In the genomic region with DNA sequence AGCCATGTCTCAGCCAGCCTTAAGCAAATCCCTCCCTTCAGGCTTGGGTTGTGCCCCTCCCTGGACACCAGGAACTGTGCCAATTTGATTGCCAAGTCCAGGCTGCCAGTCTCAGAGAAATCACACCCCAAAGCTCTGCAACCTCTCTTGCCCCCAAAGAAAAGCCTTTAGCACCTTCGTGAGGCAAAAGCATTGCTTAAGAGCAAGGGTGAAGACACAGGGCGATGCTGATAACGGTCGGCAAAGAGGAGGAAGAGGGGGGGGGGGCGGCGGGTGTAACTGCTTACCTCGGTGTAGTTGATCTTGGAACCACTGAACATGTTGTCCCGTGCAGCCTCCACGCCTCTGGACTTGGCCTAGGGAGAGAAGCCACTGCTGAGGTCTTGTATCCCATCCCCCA, we compare ENCODE assay signal across 9 mouse cellular contexts. TPM values are rescaled to one million over a fixed set of nuclear protein-coding genes. Genes with fewer than 3 reads are reported as not detected.
DNase-seq lines count a peak whose midpoint lies in the region; ATAC-seq and TF ChIP-seq lines count a peak whose summit lies in the region.
"Had no signal": no experiment of that assay in that cellular context is flagged by ENCODE, and none has a peak within 500 bp of the region (broad histone marks: within the 10 kb centered on the region; RNA-seq: fewer than 3 reads in every experiment).

No protein-coding gene starts in this region.

- DNase-seq in 3T3-L1 (ENCODE audit: low read depth, low spot score) = peak; percentile 60
- no peak for DNase-seq in spleen, postnatal 36 days (ENCODE audit: low spot score in 2 of 2)
- no peak for DNase-seq in embryo, embryonic 10 days (ENCODE audit: low spot score)
- DNase-seq in layer of hippocampus, adult 18-20 months (ENCODE audit: low spot score in 2 of 2) = no peak

- TF ChIP-seq CTCF in C2C12 (IDR thresholded peaks at IDR 0.05; ENCODE audit: control insufficient read depth, insufficient read depth, insufficient read length) = no peak

- no peak overlapping the region for H3K9ac ChIP-seq in embryonic facial prominence, embryonic 15.5 days
- no peak overlapping the region for H3K9ac ChIP-seq in intestine, embryonic 15.5 days

- H3K4me1 ChIP-seq in embryonic facial prominence, embryonic 15.5 days = peaks cover 38% of the 10 kb centered on the region
- H3K4me1 ChIP-seq in intestine, embryonic 15.5 days (replicated peaks) = peaks cover 34% of the 10 kb centered on the region

- H3K27ac ChIP-seq in embryonic facial prominence, embryonic 15.5 days (replicated peaks) = no peak overlapping the region
- no peak overlapping the region for H3K27ac ChIP-seq in intestine, embryonic 15.5 days

- H3K36me3 ChIP-seq in C2C12 (ENCODE audit: control insufficient read depth, insufficient read depth) = peaks cover 51% of the 10 kb centered on the region
- peaks cover 43% of the 10 kb centered on the region for H3K36me3 ChIP-seq in embryonic facial prominence, embryonic 15.5 days
- peaks cover 18% of the 10 kb centered on the region; the same call in 1 of the 2 replicates for H3K36me3 ChIP-seq in intestine, embryonic 15.5 days

- ATAC-seq in embryonic facial prominence, embryonic 15.5 days (ENCODE audit: insufficient number of reproducible peaks, low FRiP score, low TSS enrichment, low read depth) = no peak
- ATAC-seq in intestine, embryonic 15.5 days = no peak
- ATAC-seq in megakaryocyte progenitor cell, adult 5-6 weeks (replicated peaks; ENCODE audit: poor library complexity) = peak; percentile 26

- H3K79me2 ChIP-seq in C2C12 (ENCODE audit: control insufficient read depth, insufficient read depth) = peaks cover 63% of the 10 kb centered on the region

- peaks cover 34% of the 10 kb centered on the region for H3K79me3 ChIP-seq in C2C12 (ENCODE audit: low read depth)

- 40% methylated on average over 9 of the region's 9 CpGs for WGBS in embryonic facial prominence, embryonic 15.5 days
- WGBS in intestine, embryonic 15.5 days = 47% methylated on average over 9 of the region's 9 CpGs

- H3ac ChIP-seq in C2C12 (ENCODE audit: control insufficient read depth, insufficient read length, low read depth) = peak overlapping the region; percentile 41

- H3K4me2 ChIP-seq in embryonic facial prominence, embryonic 15.5 days (replicated peaks) = peak overlapping the region; percentile 80
- H3K4me2 ChIP-seq in intestine, embryonic 15.5 days (replicated peaks) = peak overlapping the region; percentile 79

- no peaks in the 10 kb centered on the region for H3K27me3 ChIP-seq in C2C12 (ENCODE audit: control insufficient read depth, insufficient read depth, insufficient read length)
- H3K27me3 ChIP-seq in embryonic facial prominence, embryonic 15.5 days = no peaks in the 10 kb centered on the region
- H3K27me3 ChIP-seq in intestine, embryonic 15.5 days (replicated peaks) = no peaks in the 10 kb centered on the region

- peak overlapping the region; percentile 50 for H3K4me3 ChIP-seq in C2C12 (ENCODE audit: insufficient read depth, poor library complexity, severe bottlenecking)
- H3K4me3 ChIP-seq in embryonic facial prominence, embryonic 15.5 days (replicated peaks) = peak overlapping the region; percentile 77
- peak overlapping the region; percentile 77 for H3K4me3 ChIP-seq in intestine, embryonic 15.5 days (replicated peaks)

- no peaks in the 10 kb centered on the region for H3K9me3 ChIP-seq in embryonic facial prominence, embryonic 15.5 days (replicated peaks)
- no peaks in the 10 kb centered on the region for H3K9me3 ChIP-seq in intestine, embryonic 15.5 days

TF ChIP-seq in C2C12, 6 proteins besides CTCF, POLR2A, EP300 and RAD21:
- no peak for TF ChIP-seq MYOG (IDR thresholded peaks at IDR 0.05; ENCODE audit: control insufficient read depth, extremely low read depth, insufficient read length)
- no peak for TF ChIP-seq USF1 (IDR thresholded peaks at IDR 0.05; ENCODE audit: low read depth)
- no peak for TF ChIP-seq MYOD1 (IDR thresholded peaks at IDR 0.05; ENCODE audit: control insufficient read depth, insufficient read length, low read depth)
- TF ChIP-seq CEBPB (IDR thresholded peaks at IDR 0.05; ENCODE audit: low read depth) = no peak
- no peak for TF ChIP-seq FOSL1 (IDR thresholded peaks at IDR 0.05; ENCODE audit: insufficient read depth, low read length, poor library complexity, severe bottlenecking)
- TF ChIP-seq MAX (IDR thresholded peaks at IDR 0.05) = no peak

RNA-seq across cellular contexts. Expression of a gene that starts 1.5 kb away (rescaled TPM):
- polyA plus RNA-seq in C2C12 (2012; fragmentation: generic; extraction: Trizol) = 396 TPM
- 277 and 278 TPM in 2 replicates for polyA plus RNA-seq in embryonic facial prominence, embryonic 15.5 days (2015; fragmentation: Nextera tagmentation; extraction: Ambion mirVana)
- 421 and 423 TPM in 2 replicates for polyA plus RNA-seq in intestine, embryonic 15.5 days (2015; fragmentation: Nextera tagmentation; extraction: Ambion mirVana)
- total RNA-seq in megakaryocyte progenitor cell, adult 5-6 weeks (2015) = 573 and 626 TPM in 2 replicates
- 615 and 714 TPM in 2 replicates for total RNA-seq in megakaryocyte progenitor cell, adult 5-6 weeks (2017)
- 100 to 1,000 TPM; 785 to 815 TPM for total RNA-seq in layer of hippocampus, adult 18-20 months (2021)

RNA-seq across cellular contexts. Expression of a gene that starts 22.2 kb away (rescaled TPM):
- 0.11 TPM for polyA plus RNA-seq in C2C12 (2012; fragmentation: generic; extraction: Trizol)
- 0.46 TPM in 1 of 2 replicates, not detected in the other for polyA plus RNA-seq in embryonic facial prominence, embryonic 15.5 days (2015; fragmentation: Nextera tagmentation; extraction: Ambion mirVana)
- not detected in 2 replicates for polyA plus RNA-seq in intestine, embryonic 15.5 days (2015; fragmentation: Nextera tagmentation; extraction: Ambion mirVana)
- total RNA-seq in megakaryocyte progenitor cell, adult 5-6 weeks (2015) = not detected in 2 replicates
- not detected in 2 replicates for total RNA-seq in megakaryocyte progenitor cell, adult 5-6 weeks (2017)
- total RNA-seq in layer of hippocampus, adult 18-20 months (2021) = not detected
- total RNA-seq: heart, postnatal 14 days had no signal

RNA-seq across cellular contexts. Expression of a gene that starts 32.2 kb away (rescaled TPM):
- 41.7 TPM for polyA plus RNA-seq in C2C12 (2012; fragmentation: generic; extraction: Trizol)
- 56.9 and 60.8 TPM in 2 replicates for polyA plus RNA-seq in embryonic facial prominence, embryonic 15.5 days (2015; fragmentation: Nextera tagmentation; extraction: Ambion mirVana)
- 55.9 TPM in 2 replicates for polyA plus RNA-seq in intestine, embryonic 15.5 days (2015; fragmentation: Nextera tagmentation; extraction: Ambion mirVana)
- total RNA-seq in megakaryocyte progenitor cell, adult 5-6 weeks (2015) = 25.2 and 32.9 TPM in 2 replicates
- 33.0 and 42.0 TPM in 2 replicates for total RNA-seq in megakaryocyte progenitor cell, adult 5-6 weeks (2017)
- total RNA-seq in layer of hippocampus, adult 18-20 months (2021) = 10 to 100 TPM; 22.4 to 24.5 TPM

RNA-seq across cellular contexts. Expression of a gene that starts 59.2 kb away (rescaled TPM):
- 98.0 TPM for polyA plus RNA-seq in C2C12 (2012; fragmentation: generic; extraction: Trizol)
- 187 and 188 TPM in 2 replicates for polyA plus RNA-seq in embryonic facial prominence, embryonic 15.5 days (2015; fragmentation: Nextera tagmentation; extraction: Ambion mirVana)
- 156 and 168 TPM in 2 replicates for polyA plus RNA-seq in intestine, embryonic 15.5 days (2015; fragmentation: Nextera tagmentation; extraction: Ambion mirVana)
- 180 and 208 TPM in 2 replicates for total RNA-seq in megakaryocyte progenitor cell, adult 5-6 weeks (2015)
- 184 and 193 TPM in 2 replicates for total RNA-seq in megakaryocyte progenitor cell, adult 5-6 weeks (2017)
- 10 to 100 TPM; 87.2 TPM for total RNA-seq in layer of hippocampus, adult 18-20 months (2021)
